Mouse (Mus musculus): ENCODE measurements around the gene Gm14443.
"Not testable (repeated sequence)": the region's sequence is repeated elsewhere in the genome, so short reads cannot be mapped to it uniquely, and the experiment has no call there.

Gene Gm14443

GRCm38 (mm10) chr2:175175401-175176180 lies at the start of gene Gm14443:
TSS of gene Gm14443 (minus strand) at chr2:175175871.
- not testable (repeated sequence) for DNase-seq (ENCODE audit: low spot score)

DNA sequence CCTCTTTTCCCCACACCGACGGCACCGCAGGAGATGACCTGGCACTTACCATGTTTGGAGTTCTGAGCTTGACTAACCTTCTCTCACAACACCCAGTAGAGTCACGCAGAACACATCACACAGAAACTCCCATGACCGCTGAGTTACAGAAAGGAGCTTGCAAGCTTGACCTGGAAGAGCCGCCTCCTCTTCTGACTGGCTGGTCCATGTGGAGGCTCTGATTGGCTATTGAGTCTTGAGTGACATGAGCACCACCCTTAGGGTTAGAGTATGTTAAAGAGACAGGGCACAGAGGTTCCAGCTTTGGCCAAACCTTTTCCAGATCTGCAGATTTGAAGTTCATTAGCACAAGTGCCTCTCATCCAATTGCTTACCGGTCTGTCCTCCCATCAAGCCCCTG lies 31.1 kb upstream of the Gm14443 start, which contains the start of gene Gm14391:
Gm14391 (minus strand) TSS at position 186 of the 400 bp plus-strand sequence.
- not testable (repeated sequence) for DNase-seq (ENCODE audit: low spot score)

DNA sequence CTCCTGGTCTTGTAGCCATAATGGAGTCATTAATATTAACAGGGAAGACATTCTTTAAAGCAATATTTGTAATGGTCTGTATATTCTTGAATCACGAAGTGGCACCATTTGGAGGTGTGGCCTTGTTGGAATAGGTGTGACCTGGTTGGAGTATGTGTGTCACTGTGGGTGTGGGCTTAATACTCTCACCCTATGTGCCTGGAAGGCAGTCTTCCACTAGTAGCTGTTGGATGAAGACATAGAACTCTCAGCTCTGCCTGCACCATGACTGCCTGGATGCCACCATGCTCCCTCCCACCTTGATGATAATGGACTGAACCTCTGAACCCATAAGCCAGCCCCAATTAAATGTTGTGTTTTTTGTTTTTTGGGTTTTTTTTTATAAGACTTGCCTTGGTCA lies 3.3 kb upstream of the Gm14443 start:
- DNase-seq (ENCODE audit: low spot score): not testable (repeated sequence)

DNA sequence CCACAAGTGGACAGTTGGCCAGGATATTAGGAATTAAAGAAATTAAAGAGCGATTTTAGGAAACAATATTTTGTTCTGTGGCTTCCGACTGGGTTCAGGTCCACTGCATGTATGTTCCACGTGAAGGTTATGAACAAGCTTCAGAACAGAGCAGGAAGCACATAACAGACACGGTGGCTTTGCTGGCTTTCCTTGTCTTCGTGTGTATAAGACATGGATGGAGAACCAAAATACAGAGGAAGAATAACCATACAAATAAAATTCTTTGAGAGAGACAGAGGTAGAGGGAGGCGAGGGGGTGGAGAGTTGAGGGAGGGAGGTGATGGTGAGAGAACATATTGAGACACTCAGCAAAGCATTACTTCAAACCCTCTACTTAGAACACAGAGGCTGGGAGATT lies 641 bp upstream of the Gm14443 start:
- no peak for DNase-seq (ENCODE audit: low spot score)

- DNase-seq (ENCODE audit: low spot score): not testable (repeated sequence)
These were observed 1.6 kb downstream of the Gm14443 start for GRCm38 (mm10) chr2:175174058-175174457.

DNA sequence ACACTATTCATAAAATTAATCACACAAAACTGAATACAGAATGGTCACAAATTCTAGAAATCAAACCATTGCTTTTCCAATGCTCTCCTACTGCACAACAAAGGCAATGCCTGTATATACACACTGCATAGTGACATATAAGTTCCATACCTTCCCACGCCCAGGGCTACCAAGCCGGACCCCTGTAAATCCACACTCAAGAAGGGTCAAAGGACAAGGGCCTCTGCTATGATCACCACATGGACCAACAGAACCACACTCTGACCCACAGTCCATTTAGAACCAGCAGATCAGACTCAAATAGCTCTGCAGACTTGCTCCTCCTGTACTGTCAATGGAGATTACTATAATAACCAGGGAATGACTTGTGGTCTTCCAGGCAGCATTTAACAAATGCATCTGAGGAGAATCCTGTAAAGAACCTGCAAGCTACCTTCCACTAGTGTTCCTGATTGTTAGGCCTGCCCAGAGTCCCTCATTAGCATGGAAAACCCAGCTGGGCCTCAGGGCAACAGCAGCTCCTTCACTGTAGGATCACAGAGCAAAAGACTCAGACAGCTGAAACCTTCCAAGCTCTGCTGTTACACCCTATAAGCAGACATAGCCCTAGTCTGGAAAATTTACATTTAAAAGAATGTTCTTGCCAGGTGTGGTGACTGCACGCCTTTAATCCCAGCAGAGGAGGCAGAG lies 2.6 kb downstream of the Gm14443 start:
- not testable (repeated sequence) for DNase-seq (ENCODE audit: low spot score)

GRCm38 (mm10) chr2:175172123-175172522 lies 3.5 kb downstream of the Gm14443 start:
- no peak for DNase-seq (ENCODE audit: low spot score)

- not testable (repeated sequence) for DNase-seq (ENCODE audit: low spot score)
These were observed 8.8 kb downstream of the Gm14443 start for GRCm38 (mm10) chr2:175166870-175167269.

GRCm38 (mm10) chr2:175165110-175165509 lies 10.6 kb downstream of the Gm14443 start:
- DNase-seq (ENCODE audit: low spot score): not testable (repeated sequence)

DNA sequence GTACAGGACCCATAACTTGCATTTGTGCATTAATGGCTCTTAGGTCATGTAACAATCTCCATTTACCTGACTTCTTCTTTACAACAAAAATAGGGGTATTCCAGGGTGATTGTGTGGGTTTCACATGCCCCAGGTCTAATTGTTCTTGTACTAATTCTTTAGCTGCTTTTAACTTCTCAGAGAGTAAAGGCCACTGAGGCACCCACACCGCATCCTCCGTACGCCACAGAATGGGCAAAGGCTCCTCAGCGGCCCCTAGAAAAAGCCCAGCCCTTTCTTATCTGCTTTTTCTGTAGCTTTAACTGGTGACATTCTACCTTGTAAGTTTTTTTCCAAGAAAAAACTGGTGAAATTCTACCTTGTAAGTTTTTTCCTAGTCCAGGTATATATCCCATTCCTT lies 14.2 kb downstream of the Gm14443 start:
- not testable (repeated sequence) for DNase-seq (ENCODE audit: low spot score)

- DNase-seq (ENCODE audit: low spot score): no peak
These were observed 17.0 kb downstream of the Gm14443 start for GRCm38 (mm10) chr2:175158642-175159041.

GRCm38 (mm10) chr2:175156696-175157095 lies 19.0 kb downstream of the Gm14443 start:
- no peak for DNase-seq (ENCODE audit: low spot score)

- DNase-seq (ENCODE audit: low spot score): not testable (repeated sequence)
These were observed 33.7 kb downstream of the Gm14443 start, which contains the start of gene Gm14399 for GRCm38 (mm10) chr2:175141993-175142295. TSS of gene Gm14399 (minus strand) at chr2:175142012.

DNA sequence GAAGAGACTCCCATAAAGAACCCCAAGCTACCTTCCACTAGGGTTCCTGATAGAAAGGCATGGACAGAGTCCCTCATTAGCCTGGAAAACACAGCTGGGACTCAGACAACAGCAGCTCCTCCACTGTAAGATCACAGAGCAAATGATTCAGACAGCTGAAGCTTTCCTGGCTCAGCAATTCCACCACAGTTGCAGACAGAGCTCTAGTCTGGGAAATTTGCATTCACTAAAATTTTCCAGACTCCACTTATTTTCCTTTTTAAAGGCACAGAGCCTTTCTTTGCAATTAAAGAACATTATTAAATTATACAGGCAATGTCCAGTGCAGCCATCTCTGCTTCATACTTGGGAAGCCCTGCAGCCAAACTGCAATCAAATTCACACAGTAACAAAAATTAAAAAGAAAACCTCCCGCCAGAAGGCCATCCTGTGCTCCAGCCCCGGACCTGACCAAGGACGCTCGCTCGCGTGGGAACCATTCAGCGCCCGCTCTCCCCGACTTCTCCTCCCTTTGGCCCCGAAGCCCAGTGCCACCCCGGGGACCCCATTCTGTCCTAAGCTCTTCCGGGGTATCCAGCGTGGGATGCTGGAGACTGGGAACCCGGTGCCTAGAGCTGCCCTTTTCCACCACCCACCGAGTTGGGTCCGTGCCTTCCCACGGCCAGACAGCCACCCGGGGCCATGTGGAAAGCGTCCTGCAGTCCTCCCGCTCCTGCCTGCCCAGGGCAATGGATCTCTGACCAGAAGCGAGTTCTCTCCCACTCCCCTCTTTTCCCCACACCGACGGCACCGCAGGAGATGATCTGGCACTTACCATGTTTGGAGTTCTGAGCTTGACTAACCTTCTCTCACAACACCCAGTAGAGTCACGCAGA lies 34.3 kb downstream of the Gm14443 start:
- not testable (repeated sequence) for DNase-seq (ENCODE audit: low spot score)

DNA sequence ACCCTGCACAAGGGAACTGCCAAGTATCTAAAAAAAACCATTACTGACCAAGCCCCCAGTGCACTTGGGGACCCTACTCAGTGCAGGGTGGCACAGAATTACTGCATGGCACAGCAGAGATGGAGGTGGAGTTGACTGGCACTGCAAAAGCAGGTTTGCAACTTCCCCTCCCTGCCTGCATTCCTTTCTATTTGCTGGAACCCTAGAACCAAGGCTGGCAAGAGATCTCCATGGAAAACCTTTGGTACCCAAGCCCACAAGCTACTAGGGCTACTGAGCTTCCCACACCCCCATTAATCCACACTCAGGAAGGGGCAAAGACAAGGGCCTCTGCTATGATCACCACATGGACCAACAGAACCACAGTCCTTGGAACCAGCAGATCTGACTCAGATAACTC lies 35.0 kb downstream of the Gm14443 start:
- not testable (repeated sequence) for DNase-seq (ENCODE audit: low spot score)

Data from spleen, adult 12 weeks (tissue).